Mouse (Mus musculus) 3T3-L1 (cell line): Measurements from ENCODE around the gene Pigv.
"Not testable (repeated sequence)": the region's sequence is repeated elsewhere in the genome, so short reads cannot be mapped to it uniquely, and the experiment has no call there.

ENCODE experiments used
- DNase-seq: peaks from one replicate; pipeline ENCODE4 v3.0.0-alpha.2; 2015; ENCODE audit warnings: low read depth, low spot score

The Pigv gene

GRCm38 (mm10) chr4:133672845-133673647 lies 599 bp upstream of the Pigv start:
- DNase-seq: peak; percentile 55

GRCm38 (mm10) chr4:133671184-133671880 lies 1.1 kb downstream of the Pigv start:
- peak; percentile 88 for DNase-seq

- DNase-seq: peak; percentile 44
These were observed 2.7 kb downstream of the Pigv start for GRCm38 (mm10) chr4:133669652-133670210.

DNA sequence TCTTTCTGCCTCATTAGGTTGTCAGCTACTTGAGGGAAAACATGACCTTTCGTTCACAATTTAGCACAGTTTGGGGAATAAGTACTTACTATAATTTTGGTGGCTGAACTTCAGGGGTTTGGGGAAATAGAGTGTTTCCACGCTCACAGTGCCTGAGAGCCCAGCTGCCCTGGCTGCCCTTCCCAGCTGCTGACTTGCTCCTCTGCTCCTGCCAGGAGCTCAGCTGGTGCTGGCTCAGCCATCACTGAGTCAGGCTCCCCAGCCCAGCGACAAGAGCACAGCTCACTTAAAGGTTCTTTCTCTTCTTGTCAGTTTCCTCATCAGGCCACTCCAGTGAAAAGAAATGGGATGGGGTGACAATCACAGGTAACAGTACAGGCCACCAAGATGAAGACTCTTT lies 3.9 kb downstream of the Pigv start:
- no peak for DNase-seq

DNA sequence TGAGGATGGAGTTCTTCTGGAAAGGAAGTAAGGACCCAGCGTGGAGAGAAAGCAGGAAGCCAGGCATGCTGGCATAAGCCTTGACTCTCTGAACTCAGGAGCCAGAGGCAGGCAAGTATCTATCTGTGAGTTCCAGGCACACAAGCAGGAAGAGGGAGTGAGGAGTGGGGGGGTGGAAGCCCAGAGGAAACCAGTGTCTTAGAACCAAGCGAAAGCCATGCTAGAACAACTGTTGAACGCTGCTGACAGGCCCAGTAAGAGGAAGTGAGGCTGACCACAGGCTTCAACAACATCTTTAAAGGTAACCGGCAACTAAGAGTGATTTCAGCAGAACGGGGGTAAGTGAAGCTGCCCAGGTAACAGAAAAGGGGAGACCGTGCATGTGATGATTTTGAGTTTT lies 6.2 kb downstream of the Pigv start:
- no peak for DNase-seq

DNA sequence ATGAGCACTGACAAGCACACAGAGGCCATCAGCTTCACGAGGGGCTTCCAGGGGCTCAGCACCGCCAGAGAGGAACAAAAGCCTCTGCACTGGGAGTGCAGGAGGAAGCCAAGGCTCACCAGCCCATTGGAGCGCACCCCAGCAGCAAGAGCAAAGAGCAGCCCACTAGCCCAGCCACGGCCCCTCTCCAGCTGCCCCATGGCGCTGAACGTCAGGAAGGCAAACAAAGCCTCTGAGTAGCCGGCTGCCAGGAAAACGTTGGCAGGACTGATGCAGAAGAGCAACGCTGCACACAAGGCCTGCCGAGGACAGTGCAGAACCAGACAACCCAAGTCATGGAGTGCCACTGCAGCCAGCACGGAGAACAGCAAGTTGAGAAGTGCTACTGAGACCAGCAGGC lies 7.3 kb downstream of the Pigv start:
- DNase-seq: no peak

- DNase-seq: no peak
These were observed 9.5 kb downstream of the Pigv start for GRCm38 (mm10) chr4:133662945-133663344.

DNA sequence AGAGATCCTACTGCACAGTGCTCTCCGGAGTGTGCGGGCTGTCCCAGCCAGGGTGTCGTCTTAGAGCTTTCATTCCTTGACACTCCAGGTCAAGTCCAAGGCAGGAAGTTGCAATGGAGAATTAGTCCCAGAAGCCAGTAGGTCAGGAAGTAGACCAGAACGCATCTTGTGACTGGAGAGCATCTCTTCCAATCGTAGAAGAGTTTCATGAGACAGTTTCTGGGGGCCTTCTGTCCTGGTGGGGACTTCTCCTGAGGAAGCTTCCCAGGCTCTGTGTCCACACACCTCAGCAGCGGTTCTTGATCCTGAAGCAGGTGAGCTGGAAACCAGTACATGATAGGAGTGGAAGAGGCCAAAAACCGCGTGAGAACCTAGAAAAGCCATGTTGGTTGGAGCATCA lies 10.0 kb downstream of the Pigv start:
- no peak for DNase-seq

DNA sequence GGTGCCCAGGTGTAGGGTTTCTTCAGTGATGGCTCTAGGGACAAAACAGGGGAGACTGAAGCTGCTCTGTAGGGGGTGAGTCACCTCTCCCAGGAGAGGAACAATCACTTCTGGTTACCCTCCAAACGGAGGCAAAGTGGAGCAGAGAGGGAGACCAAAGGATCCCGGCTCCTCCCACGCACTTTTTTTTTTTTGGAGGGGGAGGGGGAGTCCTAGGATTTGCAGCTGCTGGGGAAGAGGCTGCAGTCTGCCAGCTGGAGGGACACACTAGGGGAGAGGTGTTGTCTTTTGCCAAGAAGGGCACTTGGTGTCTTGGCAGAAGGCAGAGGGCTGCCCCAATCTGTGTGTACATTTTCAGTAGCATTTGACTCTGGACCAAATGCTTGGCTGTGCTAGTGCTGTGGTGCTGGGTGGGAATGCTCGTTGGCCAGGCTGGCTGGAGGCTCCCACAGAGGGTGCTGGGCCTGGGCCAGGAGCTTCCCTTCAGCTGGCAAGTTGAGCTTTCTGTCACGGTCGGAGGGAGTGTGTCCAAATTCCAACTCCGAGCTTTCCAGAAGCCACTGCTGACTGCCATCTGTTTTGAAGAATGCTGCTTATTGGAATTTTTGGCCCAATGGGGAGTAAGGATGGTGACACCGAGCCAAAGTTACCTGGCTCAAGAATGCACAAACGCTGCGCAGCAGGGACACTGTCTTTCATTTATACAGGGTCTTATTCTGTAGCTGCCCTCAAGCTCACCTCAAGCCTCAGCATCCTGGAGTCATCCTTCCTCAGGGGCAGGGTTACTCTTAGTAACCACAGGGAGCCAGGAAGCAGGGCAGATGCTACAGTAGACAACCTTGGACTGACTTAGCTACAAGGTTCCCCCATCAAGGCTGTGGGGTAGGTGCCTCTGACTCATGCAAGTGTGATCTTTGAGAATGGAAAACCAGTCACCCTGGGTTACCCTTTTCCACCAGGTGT lies 12.0 kb downstream of the Pigv start:
- peak; percentile 94 for DNase-seq

DNA sequence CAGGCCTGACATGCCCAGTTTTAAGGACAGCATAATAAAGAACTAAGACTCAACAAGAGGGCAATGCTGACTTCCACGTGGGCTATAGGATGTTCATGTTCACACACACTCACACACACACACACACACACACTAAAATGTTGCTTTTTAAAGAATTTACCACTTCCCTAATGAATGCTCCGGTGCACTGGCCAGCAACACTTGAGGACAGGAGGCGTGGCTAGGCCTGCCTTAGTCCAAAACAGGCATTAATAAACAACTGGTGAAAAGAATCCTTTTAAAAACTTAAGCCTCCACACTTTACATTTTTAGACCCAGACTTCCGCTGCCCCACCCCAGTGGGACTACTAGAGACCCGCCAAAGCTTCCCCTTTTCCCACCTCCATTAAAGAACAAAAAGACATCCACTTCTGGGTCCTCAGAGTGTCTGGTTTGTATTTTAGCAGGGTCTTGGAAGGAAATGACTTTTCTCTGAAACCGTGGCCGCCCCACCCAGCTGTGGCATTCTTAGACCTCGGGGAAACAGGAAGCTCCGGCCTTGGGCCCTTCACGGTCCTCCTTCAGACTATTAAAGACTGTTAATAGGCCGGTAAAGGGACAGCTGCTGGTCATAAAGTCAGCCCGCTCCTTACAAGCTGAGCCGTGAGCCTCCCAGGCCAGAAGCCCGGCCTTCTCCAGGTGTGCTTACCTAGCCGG lies 12.8 kb downstream of the Pigv start:
- DNase-seq: peak; percentile 66

GRCm38 (mm10) chr4:133658729-133659128 lies 13.7 kb downstream of the Pigv start:
- no peak for DNase-seq

- DNase-seq: no peak
These were observed 14.5 kb downstream of the Pigv start for GRCm38 (mm10) chr4:133657829-133658458.

DNA sequence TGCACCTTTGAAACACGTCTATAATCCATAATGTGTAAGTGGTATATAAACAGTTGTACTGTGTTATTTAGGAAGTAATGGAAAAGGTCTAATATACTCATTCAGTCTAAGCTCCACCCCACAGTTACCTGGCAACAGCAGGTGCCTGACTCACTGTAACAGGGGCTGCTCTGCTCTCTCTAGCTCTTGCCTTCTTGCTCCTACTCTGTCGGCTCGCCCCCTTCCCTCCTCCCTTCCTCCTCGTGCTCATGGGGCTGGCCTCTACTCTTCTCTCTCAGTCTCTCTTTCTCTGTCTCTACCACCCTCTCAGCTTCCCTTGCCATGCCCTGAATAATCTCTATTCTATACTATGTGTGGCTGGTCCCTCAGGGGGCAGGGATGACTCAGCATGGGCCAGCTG lies 15.4 kb downstream of the Pigv start:
- no peak for DNase-seq

DNA sequence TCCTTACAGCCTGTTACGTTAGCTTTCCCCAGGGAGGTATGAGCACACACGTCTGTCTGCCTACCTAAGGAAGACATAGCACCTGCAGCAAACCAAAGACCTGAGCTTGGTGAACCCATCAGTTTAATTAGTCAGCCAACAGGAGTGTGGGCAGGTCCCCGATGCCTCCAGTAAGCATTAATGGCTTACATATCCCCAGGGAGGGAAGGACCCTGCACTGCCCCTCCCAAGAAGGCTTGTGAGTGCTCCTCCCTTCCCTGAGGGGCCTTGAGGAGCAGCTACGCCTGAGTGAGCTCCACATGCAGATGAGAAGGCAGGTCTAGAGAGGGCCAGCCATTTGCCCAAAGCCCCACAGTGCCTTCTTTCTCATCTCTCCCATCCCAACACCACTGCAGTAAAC lies 16.2 kb downstream of the Pigv start:
- DNase-seq: no peak

DNA sequence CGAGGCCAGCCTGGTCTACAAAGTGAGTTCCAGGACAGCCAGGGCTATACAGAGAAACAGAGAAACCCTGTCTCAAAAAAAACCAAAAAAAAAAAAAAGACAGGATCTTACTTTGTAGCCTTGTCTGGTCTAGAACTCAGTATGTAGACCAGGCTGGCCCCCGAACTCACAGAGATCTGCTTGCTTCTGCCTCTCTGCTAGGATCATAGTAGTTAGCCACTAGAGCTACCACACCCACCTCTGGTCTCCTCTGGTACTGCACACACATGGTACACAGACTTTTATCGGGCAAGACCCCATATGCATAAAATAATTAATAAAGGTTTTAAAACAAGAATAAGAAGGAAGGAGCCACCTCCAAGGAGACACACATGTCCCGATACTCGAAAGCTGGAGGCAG lies 18.4 kb downstream of the Pigv start:
- DNase-seq: not testable (repeated sequence)

DNA sequence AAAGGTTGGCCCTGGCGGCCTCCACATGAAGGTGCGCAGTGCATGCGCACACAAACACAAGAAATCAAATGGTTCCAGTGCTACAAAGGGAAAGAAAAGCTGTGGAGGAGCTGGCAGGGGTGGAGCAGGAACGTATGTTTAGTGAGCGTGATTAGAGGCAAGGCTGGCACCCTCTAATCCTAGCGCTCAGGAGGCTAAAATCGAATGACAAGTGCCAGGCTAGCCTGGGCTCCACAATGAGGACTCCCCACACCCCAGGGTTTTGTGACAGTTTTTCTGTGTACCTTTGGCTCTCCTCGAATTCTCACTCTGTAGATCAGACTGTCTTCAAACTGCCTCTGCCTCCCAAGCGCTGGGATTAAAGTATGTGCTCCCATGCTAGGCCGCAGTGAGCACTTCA lies 19.7 kb downstream of the Pigv start:
- no peak for DNase-seq

- DNase-seq: no peak
These were observed 20.5 kb downstream of the Pigv start for GRCm38 (mm10) chr4:133651986-133652385.

DNA sequence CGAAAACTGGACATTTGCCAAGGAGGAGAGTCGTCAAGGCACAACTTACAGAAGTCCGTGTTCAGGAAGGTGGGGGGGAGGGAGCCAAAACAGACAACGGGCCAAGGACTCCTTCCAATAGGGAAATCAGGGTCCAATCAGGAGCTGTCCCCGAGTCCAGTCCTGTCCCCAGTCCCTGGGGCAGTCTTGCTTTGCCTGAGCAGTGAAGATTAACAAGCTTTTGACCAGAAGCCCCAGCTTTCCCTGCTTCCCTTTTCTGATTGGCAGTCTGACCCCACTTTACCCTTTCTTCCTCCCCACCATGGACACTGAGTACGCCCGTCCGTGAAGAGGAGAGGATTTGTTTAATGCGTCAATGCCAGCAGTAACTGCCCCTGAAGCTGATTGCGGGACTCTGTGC lies 21.0 kb downstream of the Pigv start:
- DNase-seq: no peak

- peak; percentile 76 for DNase-seq
These were observed 22.3 kb downstream of the Pigv start, which contains the start of gene Zdhhc18 for GRCm38 (mm10) chr4:133649989-133650699. Gene Zdhhc18 (minus strand): TSS chr4:133650154.

DNA sequence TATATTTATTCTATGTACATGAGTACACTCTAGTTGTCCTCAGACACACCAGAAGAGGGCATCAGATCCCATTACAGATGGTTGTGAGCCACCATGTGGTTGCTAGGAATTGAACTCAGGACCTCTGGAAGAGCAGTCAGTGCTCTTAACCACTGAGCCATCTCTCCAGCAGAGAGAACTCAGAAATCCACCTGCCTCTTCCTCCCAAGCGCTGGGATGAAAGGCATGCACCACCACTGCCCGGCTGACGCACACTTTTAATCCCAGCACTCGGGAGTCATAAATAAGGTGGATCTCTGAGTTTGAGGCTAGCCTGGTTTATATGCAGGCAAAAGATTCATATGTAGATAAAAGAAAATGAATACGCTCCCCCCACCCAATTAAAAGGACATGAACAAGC lies 23.0 kb downstream of the Pigv start:
- DNase-seq: not testable (repeated sequence)
